Mouse (Mus musculus) heart, postnatal 14 days (tissue): ENCODE results near the gene Ttyh3. TPM values are rescaled to one million over a fixed set of nuclear protein-coding genes. Genes with fewer than 3 reads are reported as not detected.

Source experiments
- DNase-seq, 2 experiments: peaks; one replicate each; pipeline ENCODE4 v3.0.0; 2021 to 2022
- intact Hi-C: fragments of 180-260 bp; cut with DNase I; formaldehyde crosslinking; loops from one replicate; pipeline ENCODE4 v1.15.1; 2025
- total RNA-seq, 2 experiments: library from RNA; stranded (reverse); gene quantifications; 2 replicates each; pipeline ENCODE4 v1.2.3; 2021

The Ttyh3 gene
- total RNA-seq, 2 experiments from 2014 or later, result 31.6 to 31.9 TPM

DNA sequence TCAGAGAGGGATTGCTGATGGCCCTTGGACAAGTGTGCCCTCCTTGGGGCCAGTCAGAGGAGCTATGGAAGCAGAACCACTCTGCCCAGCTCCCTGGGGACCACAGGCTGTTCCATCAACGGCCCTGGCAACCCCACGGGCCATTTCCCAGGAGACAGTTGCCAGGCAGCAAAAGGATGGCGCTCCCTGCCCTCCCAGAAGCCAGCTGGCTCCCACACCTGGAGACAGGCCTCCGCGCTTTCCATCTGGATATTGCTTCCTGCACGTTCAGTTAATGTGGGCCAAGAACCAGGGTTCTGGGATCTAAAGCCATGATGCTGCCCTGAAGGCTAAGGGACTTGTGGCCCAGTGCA lies 11.8 kb downstream of the Ttyh3 start:
- no peak for DNase-seq
- intact Hi-C loops, result no loop called here

DNA sequence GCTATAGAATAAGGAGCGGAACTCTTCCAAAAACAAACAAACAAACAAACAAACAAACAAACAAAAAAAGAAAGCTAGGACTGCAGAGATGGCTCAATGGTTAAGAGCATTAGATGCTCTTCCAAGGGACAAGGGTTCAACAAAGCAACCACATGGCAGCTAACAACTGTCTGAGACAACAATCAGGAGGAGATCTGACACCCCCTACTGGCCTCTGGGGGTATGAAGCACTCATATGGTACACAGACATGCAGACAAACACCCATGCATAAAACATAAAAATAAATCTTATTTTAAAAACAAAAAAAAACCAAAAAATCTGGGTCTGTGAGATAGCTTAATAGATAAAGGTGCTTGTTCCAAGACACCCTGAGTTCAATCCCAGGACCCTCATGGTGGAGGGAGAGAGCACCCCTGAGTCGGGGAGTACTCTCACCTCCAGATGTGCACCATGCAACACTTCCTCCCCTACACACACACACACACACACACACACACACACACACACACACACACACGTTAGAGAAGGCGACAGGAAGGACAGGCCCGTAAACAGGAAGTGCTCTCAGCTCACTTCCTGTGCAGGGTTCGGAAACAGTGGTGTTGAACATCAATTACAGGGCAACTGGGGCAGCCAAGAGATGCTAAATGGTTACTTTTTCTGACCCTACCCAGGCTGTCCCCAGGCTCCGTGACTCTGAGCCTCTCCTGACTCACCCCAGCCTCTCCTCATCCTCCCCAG lies 12.3 kb downstream of the Ttyh3 start:
- intact Hi-C loops, result no loop called here
- DNase-seq, result no peak

DNA sequence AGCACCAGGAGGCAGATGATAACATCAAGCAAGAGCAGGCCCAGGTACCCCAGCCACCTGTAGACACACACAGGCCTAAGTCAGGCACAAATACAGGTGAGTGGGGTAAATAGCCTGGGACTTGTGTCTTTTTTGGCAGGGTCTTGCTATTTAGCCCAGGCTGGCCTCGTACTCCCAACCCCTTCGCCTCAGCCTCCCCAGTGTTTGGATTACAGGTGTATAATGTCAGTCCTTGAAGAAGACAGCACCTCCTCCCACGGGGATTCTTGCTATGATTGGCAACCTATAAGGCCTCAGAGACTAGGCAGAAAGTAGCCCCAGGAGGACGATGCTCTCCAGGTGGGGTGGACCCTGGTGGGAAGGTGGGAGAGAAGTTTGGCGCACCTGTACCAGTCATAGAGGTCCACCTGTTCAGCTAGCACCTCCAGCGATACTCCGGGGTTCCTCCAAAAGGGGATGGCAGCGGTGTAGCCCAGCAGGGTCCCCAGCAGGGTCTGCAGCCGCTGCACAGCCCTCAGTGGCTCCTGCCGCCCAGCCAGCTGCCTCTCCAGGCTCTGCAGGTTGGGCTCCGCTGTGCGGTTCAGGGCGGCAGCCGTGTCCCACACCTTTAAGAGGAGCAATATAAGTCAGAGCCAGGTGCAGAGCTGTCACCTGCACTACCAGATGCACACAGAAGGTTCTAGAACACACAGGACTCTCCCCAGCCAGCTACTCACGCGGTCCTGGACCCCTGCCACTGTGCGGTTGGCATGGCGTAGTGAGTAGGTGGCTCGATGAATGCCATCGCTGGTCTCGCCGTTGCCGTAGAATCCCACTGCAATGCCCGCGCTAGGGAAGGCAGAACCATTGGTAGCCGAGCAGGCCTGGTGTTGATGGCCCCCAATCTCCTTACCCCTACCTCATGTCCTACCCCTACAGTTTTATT lies 13.8 kb downstream of the Ttyh3 start:
- no peak for DNase-seq
- intact Hi-C loops, result no loop called here

DNA sequence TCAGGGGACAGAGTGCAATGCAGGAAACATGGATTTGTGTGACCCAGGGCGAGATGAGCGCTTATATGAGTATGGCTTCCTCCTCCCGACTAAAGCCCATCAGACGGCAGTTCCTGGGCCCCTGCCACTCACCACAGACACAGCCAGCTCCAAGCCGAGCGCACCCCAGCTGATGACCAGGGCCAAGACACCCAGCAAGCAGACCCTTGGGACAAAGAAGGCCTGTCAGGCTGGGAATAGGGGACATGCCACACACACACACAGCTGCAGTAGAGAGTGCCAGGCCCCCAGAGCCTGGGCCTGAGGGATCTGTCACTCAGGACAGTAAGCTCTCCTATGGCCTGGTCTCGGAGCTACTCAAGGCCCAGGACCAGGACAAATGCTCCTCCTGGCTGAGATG lies 15.4 kb downstream of the Ttyh3 start:
- intact Hi-C loops, result no loop called here
- no peak for DNase-seq

GRCm38 (mm10) chr5:140628995-140629394 lies 19.8 kb downstream of the Ttyh3 start:
- peak in 1 of 2 experiments; percentile 47 for DNase-seq
- intact Hi-C loops, result loop anchor here (2.0 kb wide), 1 partner anchor 36 kb away; no protein-coding TSS in a partner anchor

DNA sequence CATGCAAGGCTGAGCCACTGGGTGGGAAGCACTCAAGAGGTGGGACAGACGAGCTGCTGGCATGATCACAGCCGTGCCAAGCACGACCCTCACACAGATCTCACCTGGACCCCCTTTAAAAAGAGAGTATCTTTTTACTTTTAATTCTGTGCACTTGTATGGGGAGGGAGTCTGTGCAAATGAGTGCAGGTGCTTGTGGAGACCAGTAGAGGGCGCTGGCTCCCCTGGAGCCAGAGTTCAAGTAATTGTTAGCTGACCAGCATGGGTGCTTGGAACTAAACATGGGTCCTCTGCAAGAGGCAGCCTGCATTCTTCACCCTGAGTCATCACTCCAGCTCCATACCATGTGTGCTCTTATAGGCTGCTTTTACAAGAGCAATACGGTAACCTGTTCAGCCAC lies 21.3 kb downstream of the Ttyh3 start:
- DNase-seq, result no peak
- intact Hi-C loops, result no loop called here

- DNase-seq, result no peak
- intact Hi-C loops, result no loop called here
Observed at GRCm38 (mm10) chr5:140624961-140625360, 23.9 kb downstream of the Ttyh3 start.

DNA sequence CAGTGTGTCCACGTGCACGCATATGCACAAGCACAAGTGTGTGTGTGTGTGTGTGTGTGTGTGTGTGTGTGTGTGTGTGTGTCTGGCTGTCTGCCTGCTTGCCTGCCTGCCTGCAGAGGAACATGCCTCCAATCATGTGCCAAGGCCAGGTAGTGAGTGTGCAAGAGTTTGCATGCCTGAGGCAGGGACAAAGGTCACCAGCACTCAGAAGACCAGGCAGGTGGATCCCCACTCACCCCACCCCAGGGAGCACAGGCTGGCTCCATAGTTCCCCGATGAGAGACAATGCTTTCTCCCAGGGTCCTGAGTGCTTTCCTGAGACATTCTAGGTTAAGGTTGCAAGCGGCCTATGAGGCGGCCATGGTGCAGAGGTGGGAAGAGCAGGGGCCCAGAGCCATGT lies 24.6 kb downstream of the Ttyh3 start:
- DNase-seq, result no peak
- intact Hi-C loops, result no loop called here

GRCm38 (mm10) chr5:140623791-140624190 lies 25.0 kb downstream of the Ttyh3 start:
- no peak for DNase-seq
- intact Hi-C loops, result no loop called here

DNA sequence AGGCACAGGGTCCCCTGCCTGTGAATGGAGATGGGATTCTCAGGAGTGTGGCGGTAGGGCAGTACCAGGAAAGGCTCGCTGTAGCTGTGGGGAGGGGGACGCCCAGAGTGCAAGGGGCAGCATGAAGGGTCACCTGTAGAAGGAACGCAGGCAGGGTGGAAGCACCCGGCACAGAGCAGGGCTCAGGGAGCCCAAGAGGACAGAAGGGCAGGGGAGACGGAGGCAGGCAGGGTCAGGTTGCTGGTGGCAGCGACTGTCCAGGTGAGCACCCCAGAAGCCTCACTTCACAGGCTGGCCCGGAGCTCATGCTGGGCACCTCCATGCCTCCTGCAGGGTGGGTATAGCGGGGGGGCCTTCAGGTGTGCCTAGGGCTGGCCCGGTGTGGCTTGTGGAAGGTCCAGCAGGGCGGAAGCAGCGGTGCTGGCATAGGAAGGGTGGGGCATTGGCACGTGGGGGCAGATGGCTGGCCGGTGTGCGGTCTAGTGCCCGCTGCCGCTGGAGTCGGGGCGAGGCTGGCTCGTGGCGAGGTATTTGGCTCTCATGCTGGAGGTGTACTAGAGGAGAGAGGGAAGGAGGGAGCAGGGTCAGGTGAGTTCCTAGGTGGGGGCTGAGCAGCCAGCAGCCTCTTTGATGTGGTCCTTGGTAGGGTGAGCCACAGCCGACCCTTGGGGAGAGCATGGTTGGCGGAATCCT lies 25.7 kb downstream of the Ttyh3 start:
- intact Hi-C loops, result no loop called here
- no peak for DNase-seq

DNA sequence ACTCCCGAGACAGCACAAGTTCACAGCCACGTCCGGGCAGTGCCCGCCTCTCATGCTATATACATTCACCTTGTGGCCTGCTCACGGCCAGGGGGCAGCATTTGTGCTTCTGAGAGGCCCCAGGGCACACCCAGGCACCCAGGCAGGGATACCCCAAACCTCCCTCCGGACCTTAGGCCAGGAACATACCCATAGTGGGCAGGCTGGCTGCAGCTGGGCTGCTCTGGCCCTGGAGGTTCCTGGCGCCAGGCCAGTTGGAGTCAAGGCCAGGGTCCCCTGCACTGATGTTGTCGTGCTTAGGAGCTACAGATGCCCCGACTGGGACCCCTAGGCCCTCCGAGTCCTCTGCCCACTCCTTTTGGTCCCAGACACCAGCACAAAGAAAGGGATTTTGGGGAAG lies 27.3 kb downstream of the Ttyh3 start:
- no peak for DNase-seq
- intact Hi-C loops, result no loop called here

DNA sequence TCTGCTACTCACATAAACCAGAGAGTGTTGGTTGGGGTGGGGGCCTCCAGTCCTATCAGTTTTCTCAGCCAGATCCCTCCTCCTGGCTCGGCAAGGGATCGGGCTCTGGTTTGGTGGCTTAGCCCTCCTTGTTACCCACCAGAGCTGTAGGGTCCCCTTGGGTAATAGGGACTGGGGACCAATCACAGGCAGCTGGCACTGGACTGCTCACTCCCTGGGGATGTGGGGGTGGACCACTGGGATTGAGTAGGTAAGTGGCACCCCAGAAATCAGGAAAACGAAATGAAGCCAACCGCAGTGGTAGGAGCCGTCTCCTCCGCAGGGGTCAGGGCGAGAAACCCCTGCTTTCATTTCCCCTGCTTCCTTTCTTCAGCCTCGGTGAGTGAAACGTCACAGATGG lies 27.7 kb downstream of the Ttyh3 start:
- intact Hi-C loops, result no loop called here
- no peak for DNase-seq

DNA sequence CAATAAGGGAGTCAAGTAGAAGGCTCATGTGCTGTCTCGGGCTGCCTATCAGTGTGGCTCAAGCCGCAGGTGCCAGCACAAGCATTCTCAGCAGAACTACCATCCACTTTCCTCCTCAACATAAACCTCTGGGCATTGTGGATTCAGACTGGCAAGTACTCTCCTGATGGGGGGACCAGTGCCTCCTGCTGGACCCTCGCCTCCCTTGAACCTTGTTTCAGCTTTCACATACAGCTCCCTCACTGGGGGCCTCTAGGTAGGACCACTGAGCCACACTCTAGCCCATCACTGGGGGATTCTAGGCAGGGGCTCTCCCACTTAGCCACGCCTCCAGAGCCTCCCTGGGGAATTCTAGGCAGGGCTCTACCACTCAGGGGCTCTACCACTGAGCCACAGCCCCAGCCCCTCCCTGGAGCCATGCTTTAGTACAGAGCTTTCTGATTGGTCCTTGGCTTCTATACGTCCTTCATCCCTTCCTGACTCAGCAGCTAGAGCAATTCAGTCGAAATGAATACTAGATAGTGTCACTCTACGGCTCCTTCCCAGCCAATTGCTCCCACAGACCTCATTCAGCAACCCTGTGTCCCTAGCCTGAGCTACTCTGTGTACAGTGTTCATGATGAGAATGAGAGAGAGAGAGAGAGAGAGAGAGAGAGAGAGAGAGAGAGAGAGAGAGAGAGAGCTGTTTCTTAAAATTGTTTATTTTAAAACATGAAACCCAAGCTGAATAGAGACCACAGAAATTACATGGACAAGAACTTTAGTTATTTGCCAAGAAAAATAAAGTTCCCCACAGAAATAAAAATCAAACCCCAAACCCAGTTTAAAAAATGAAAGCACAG lies 28.7 kb downstream of the Ttyh3 start:
- intact Hi-C loops, result loop anchor here (1.0 kb wide), 2 partner anchors 52 to 80 kb away; no protein-coding TSS in a partner anchor
- no peak for DNase-seq

DNA sequence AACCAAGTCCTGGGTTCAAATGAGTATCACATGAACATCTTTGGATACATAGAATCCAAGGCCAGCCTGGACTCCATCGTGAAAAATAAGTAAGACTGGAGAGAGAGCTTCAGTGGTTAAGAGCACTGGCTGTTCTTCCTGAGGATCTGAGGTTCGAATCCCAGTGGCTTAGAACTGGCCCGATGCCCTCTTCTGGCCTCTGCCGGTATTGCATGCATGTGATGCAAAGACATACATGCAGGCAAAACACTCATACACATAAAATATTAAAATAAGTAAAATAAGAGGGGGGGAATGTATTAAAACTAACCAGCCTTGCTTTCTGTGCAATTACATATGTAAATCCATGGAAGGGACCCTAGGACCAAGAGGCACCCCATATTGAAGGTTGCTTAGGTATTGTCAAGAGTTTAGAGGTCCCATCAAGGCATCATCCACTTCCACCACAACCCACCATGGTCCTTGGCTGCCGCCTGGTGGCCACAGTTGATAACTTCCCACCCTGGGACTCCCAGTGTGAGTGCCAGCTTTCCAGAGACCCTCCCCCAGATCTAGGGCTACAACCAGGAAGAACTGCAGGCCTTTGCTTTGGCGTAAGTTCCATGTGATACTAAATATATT lies 29.6 kb downstream of the Ttyh3 start:
- peak; percentile 82 to 85 for DNase-seq
- intact Hi-C loops, result loop anchor here (1.0 kb wide), 2 partner anchors 51 to 79 kb away; no protein-coding TSS in a partner anchor

- intact Hi-C loops, result no loop called here
- DNase-seq, result no peak
Observed at GRCm38 (mm10) chr5:140617714-140618113, 31.1 kb downstream of the Ttyh3 start.

GRCm38 (mm10) chr5:140616691-140617090 lies 32.1 kb downstream of the Ttyh3 start:
- intact Hi-C loops, result no loop called here
- no peak for DNase-seq

- intact Hi-C loops, result no loop called here
- no peak for DNase-seq
Observed at GRCm38 (mm10) chr5:140616110-140616503, 32.7 kb downstream of the Ttyh3 start.

GRCm38 (mm10) chr5:140615321-140616109 lies 33.3 kb downstream of the Ttyh3 start:
- intact Hi-C loops, result no loop called here

DNA sequence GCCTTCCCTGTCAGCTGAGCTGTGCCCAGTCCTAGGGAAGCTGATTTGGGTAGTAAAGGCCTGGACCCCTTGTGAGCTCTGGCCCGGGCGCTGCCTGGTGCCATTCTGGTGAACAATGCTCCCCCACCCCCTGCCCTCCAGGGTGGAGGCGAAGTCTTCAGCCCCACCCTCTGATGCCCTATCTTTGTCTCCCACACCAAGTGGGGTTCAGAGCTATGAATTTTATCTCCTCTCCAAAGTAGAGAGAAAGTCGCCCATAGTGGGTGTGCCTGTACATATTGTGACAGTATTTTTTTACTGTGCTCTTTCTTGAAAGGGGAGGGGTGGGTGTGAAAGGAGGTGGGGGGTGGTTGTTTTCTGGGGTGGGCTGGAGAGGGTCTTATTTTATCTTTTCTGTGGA lies 34.0 kb downstream of the Ttyh3 start:
- no peak for DNase-seq
- intact Hi-C loops, result no loop called here

More at GRCm38 (mm10) chr5:140615321-140616109, 33.3 kb downstream of the Ttyh3 start:
- no peak for DNase-seq
